In genomic region chr1:51445854-51446460, GRCm38 (mm10) we compare ENCODE assay signal across 9 mouse cellular contexts. TPM values are rescaled to one million over a fixed set of nuclear protein-coding genes. Genes with fewer than 3 reads are reported as not detected.
A peak's percentile ranks its signal among the peaks of the same experiment; 100 is the strongest.
DNase-seq lines count a peak whose midpoint lies in the region; ATAC-seq and TF ChIP-seq lines count a peak whose summit lies in the region.
"Had no signal": no experiment of that assay in that cellular context is flagged by ENCODE, and none has a peak within 500 bp of the region (broad histone marks: within the 10 kb centered on the region; RNA-seq: fewer than 3 reads in every experiment).

No protein-coding gene starts in this region.

- H3K4me3 ChIP-seq in embryonic facial prominence, embryonic 10.5 days = no peak overlapping the region
- no peak overlapping the region for H3K4me3 ChIP-seq in neural tube, embryonic 13.5 days
- no peak overlapping the region for H3K4me3 ChIP-seq in gastrocnemius, adult 2 months
- no peak overlapping the region for H3K4me3 ChIP-seq in heart, adult 2 months
- H3K4me3 ChIP-seq: myocyte had no signal

- peaks cover 3% of the 10 kb centered on the region; the same call in 1 of the 2 replicates for H3K27me3 ChIP-seq in embryonic facial prominence, embryonic 10.5 days (replicated peaks; ENCODE audit: low read depth, poor library complexity, severe bottlenecking)
- no peaks in the 10 kb centered on the region for H3K27me3 ChIP-seq in neural tube, embryonic 13.5 days
- no peaks in the 10 kb centered on the region for H3K27me3 ChIP-seq in heart, adult 2 months (ENCODE audit: control insufficient read depth, insufficient read depth, low read length)

- TF ChIP-seq POLR2A in heart, adult 2 months (IDR thresholded peaks at IDR 0.05; ENCODE audit: insufficient read depth, low read depth, low read length) = no peak

- TF ChIP-seq EP300 in heart, adult 2 months (IDR thresholded peaks at IDR 0.05; ENCODE audit: insufficient read depth, low read depth, low read length) = no peak

- H3K4me1 ChIP-seq in embryonic facial prominence, embryonic 10.5 days = no peaks in the 10 kb centered on the region
- H3K4me1 ChIP-seq in neural tube, embryonic 13.5 days (replicated peaks) = peaks cover 8% of the 10 kb centered on the region; the same call in 1 of the 2 replicates
- H3K4me1 ChIP-seq in heart, adult 2 months (ENCODE audit: control insufficient read depth, insufficient read depth, low read length) = no peaks in the 10 kb centered on the region

- H3K27ac ChIP-seq in embryonic facial prominence, embryonic 10.5 days (replicated peaks) = no peak overlapping the region
- peak overlapping the region; percentile 49; the same call in 1 of the 2 replicates for H3K27ac ChIP-seq in neural tube, embryonic 13.5 days (replicated peaks)
- no peak overlapping the region for H3K27ac ChIP-seq in gastrocnemius, adult 2 months
- no peak overlapping the region for H3K27ac ChIP-seq in heart, adult 2 months

- no peaks in the 10 kb centered on the region for H3K79me2 ChIP-seq in heart, adult 2 months (replicated peaks; ENCODE audit: control insufficient read depth, insufficient read depth, low read length)

- TF ChIP-seq CTCF in gastrocnemius, adult 2 months (IDR thresholded peaks at IDR 0.05) = no peak
- no peak for TF ChIP-seq CTCF in heart, adult 2 months (IDR thresholded peaks at IDR 0.05)

- WGBS in embryonic facial prominence, embryonic 10.5 days = 41% methylated on average over 9 of the region's 9 CpGs
- WGBS in neural tube, embryonic 13.5 days = 23% methylated on average over 9 of the region's 9 CpGs
- 42% methylated on average over 9 of the region's 9 CpGs for WGBS in heart, adult 2 months

- H3K4me2 ChIP-seq in neural tube, embryonic 13.5 days = peak overlapping the region; percentile 26; the same call in 1 of the 2 replicates

- H3K36me3 ChIP-seq in embryonic facial prominence, embryonic 10.5 days (replicated peaks) = no peaks in the 10 kb centered on the region
- H3K36me3 ChIP-seq in neural tube, embryonic 13.5 days = no peaks in the 10 kb centered on the region
- H3K36me3 ChIP-seq in heart, adult 2 months (ENCODE audit: control insufficient read depth, insufficient read depth, low read length) = no peaks in the 10 kb centered on the region

- ATAC-seq in neural tube, embryonic 13.5 days (ENCODE audit: low read depth) = peak; percentile 86

- no peaks in the 10 kb centered on the region for H3K9me3 ChIP-seq in embryonic facial prominence, embryonic 10.5 days
- no peaks in the 10 kb centered on the region for H3K9me3 ChIP-seq in neural tube, embryonic 13.5 days

- intact Hi-C loops in heart, postnatal 25 days (cut with DNase I) = no loop called here
- intact Hi-C loops in gastrocnemius, adult 2 months (cut with DNase I) = no loop called here
- intact Hi-C loops in heart, adult 2 months (cut with DNase I) = no loop called here

- no peak overlapping the region for H3K9ac ChIP-seq in neural tube, embryonic 13.5 days
- no peak overlapping the region for H3K9ac ChIP-seq in heart, adult 2 months (ENCODE audit: low read depth, low read length)

- peak; percentile 15 for DNase-seq in heart, postnatal 4 days
- DNase-seq in heart, postnatal 25 days (ENCODE audit: low spot score) = no peak
- peak; percentile 21 for DNase-seq in embryonic facial prominence, embryonic 10.5 days (ENCODE audit: low spot score)
- peak; percentile 23 to 54 for DNase-seq in kidney, postnatal 25 days
- no peak for DNase-seq in gastrocnemius, adult 2 months
- DNase-seq in heart, adult 2 months = no peak
- no peak for DNase-seq in spleen, postnatal 36 days (ENCODE audit: low spot score in 2 of 2)

RNA-seq across cellular contexts. Expression of gene Nabp1, which starts 32.3 kb away (rescaled TPM):
- total RNA-seq in heart, postnatal 4 days (2021) = 10 to 100 TPM; 23.0 to 26.1 TPM
- 10 to 100 TPM; 33.6 to 37.4 TPM for total RNA-seq in heart, postnatal 25 days (2021)
- polyA plus RNA-seq in embryonic facial prominence, embryonic 10.5 days (2016; fragmentation: Nextera tagmentation; extraction: Ambion mirVana) = 8.3 and 9.5 TPM in 2 replicates
- polyA plus RNA-seq in neural tube, embryonic 13.5 days (2015; fragmentation: Nextera tagmentation; extraction: Ambion mirVana) = 7.6 and 9.4 TPM in 2 replicates
- 10 to 100 TPM; 13.0 to 22.2 TPM for total RNA-seq in gastrocnemius, adult 2 months (2021)
- 10 to 100 TPM; 31.0 to 40.4 TPM for total RNA-seq in heart, adult 2 months (2021)
- polyA plus RNA-seq in heart, adult 2 months (2012; rRNA removed) = 27.0 and 30.1 TPM in 2 replicates

Comparison
In these comparisons a context has a peak if more than half of its experiments do, and no peak if none do; other contexts are left out.
1. DNase-seq: peak in heart, postnatal 4 days (single experiment), embryonic facial prominence, embryonic 10.5 days (single experiment) and kidney, postnatal 25 days (2 of 2); none in heart, postnatal 25 days (single experiment), gastrocnemius, adult 2 months (single experiment), heart, adult 2 months (0 of 2) and spleen, postnatal 36 days (0 of 2).